Mouse (Mus musculus) spleen, postnatal 14 days (tissue): ENCODE data around the gene Olfr1151.

Experiments used
- DNase-seq, 2 experiments: peaks; one replicate each; pipeline ENCODE4 v3.0.0; 2021 to 2022; ENCODE audit warnings: low spot score in 2 of 2

The Olfr1151 gene

DNA sequence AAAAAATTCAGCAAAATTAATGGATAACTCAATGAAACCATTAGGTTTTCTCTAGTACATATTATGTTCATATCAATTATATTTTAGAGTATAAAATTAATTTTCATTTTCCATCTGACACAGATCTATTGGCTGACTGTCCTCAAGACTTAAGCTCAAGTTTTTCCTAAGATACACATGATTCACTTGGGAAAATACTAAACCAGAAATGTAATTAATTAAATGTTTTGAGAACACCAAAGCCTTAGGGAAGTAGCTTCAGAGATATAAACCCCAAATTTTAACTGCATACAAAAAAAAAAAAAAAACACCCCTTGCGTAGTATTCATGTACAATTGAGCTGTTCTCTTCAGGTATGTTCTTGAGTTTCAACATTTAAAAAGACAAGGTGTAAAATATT, at the start of gene Olfr1151:
Gene Olfr1151 (plus strand): TSS at position 301 of the 400 bp plus-strand sequence.
- DNase-seq = no peak

DNA sequence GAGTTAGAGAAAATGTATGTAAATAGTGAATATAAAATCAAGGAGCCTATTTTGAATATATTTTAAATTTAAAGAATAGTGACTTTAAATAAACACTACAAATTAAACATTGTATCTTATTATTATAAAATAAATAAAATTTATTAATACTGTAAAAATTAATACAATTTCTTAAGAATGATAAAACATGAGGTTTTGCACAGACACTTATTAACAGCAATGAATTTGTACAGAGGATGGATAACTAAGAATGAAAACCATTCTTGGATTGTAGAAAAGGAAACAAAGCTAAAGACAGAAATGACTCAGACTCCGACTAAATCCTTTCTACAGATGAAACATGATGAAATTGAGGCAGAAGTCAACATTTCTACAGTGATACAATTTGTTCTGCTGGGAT, 46.1 kb upstream of the Olfr1151 start, which contains the start of gene Olfr1145:
Gene Olfr1145 (plus strand): TSS at position 301 of the 400 bp plus-strand sequence.
- DNase-seq = no peak

DNA sequence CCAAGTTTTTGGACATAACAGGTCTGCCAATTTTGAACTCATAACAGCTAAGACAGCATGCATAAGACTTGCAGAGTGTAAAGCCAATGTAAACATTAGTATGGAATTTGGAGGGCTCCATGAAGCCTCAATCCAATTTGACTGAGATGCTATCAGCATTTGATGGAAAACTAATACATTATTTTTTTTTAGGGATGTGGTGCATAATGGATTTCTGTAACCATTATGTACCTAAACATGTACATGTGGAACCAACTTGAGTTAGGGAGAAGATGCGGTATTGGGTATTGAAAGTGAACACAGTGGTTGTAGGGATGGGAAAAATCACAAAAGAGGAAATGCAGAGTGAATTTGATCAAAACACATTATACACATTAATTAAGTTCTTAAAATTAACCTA, 25.4 kb upstream of the Olfr1151 start, which contains the start of gene Olfr1148:
Gene Olfr1148 (plus strand): TSS at position 301 of the 400 bp plus-strand sequence.
- DNase-seq = no peak

DNA sequence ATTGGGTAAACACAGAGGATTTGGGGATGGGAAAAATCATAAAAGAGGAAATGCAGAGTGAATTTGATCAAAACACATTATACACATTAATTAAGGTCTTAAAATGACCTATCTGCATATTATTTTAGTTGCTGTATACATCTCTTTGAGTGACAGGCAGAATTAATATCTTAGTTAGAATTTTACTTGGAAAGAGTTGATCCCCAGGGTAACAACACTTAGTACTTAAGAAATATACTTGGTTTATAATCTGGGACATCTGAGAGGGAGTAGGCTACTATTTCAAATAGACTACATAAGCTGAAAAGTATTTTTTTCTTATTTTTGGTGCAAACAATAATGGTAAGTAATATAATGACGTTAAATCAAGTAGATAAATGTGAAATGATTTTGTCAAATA, 12.0 kb upstream of the Olfr1151 start, which contains the start of gene Olfr1150-ps1:
Gene Olfr1150-ps1 (plus strand): TSS at position 301 of the 400 bp plus-strand sequence.
- no peak for DNase-seq

DNA sequence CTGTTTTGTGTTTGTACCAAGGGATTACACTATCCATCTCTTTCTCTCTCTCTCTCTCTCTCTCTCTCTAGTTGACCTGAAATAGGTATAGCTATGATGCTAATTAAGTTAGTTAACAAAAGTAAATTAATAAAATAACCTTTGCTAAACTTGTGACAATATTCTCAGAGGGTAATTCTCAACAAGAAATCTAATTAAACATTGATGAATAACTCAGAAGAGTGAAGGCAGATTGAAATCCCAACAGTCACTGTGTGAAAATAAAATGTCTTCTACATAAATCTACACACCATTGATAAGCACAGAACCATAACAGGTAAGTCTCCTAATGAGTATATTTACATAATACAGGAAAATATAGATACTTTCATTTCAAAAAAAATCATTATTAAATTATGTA, 10.5 kb downstream of the Olfr1151 start, which contains the start of gene Olfr1152:
Gene Olfr1152 (plus strand): TSS at position 301 of the 400 bp plus-strand sequence.
- DNase-seq = no peak

DNA sequence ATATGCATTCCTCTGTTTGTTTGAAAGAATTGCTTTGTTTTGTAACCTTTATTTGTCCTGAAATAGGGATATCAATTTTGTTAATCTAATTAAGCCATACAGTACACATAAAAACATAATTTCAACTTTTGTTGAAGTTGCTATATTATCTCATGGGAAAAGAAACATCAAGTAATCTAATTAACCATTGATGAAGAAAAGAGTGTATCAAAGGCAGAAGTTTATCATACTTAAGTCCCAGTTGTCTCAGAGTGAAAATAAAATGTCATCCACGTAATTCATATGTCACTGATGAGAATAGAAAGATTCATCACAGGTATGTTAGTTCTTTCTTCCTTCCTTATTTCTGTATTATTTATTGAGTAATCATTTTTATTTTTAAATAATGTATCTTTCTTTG, 39.0 kb downstream of the Olfr1151 start, which contains the start of gene Olfr1153:
Gene Olfr1153 (plus strand): TSS at position 301 of the 400 bp plus-strand sequence.
- no peak for DNase-seq

DNA sequence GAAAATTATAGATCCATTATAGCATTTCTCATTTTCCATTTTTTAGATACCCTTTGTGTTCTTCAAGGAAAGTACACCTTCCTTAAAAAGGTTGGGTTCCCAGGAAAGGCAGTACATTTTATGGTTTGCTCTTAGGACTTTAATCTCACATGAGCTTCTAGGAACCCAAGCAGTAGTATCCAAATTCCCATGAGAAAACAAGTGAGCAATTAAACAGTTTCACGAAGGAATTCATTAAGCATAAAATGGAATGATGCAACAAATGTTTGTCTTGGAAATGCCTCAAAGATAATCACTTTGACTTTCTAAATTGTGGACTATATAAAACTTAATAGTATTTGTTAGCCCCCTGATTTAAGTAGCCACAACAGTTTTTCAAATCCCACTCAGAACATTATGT, 49.4 kb downstream of the Olfr1151 start, which contains the start of gene Olfr1154:
Gene Olfr1154 (minus strand): TSS at position 101 of the 400 bp plus-strand sequence.
- DNase-seq = no peak
